Mouse (Mus musculus) stomach, postnatal 0 days (tissue): ENCODE measurements around the gene Gm21969. TPM values are rescaled to one million over a fixed set of nuclear protein-coding genes. Genes with fewer than 3 reads are reported as not detected.

Experiments
- ATAC-seq: fragments of 200-750 bp; cut with Nextera tagmentation; 2 replicates; pipeline ENCODE4 v1.8.0; 2017; ENCODE audit not compliant: low FRiP score, low TSS enrichment
- DNase-seq: peaks from one replicate; pipeline ENCODE4 v3.0.0-alpha.2; 2016; ENCODE audit warnings: low spot score
- H3K27ac ChIP-seq: fragments of 300-500 bp; sonication (generic); replicated peaks from 2 replicates; pipeline ENCODE4 v1.5.1; 2014; ENCODE audit warnings: mild to moderate bottlenecking, control low read depth
- H3K27me3 ChIP-seq: fragments of 300-500 bp; sonication (generic); 2 replicates; pipeline ENCODE4 v1.6.1; 2014; ENCODE audit warnings: low read length; ENCODE audit not compliant: control insufficient read depth, insufficient read depth
- H3K36me3 ChIP-seq: fragments of 300-500 bp; sonication (generic); 2 replicates; pipeline ENCODE4 v1.6.1; 2014; ENCODE audit warnings: low read length, mixed read lengths; ENCODE audit not compliant: control insufficient read depth, insufficient read depth
- H3K4me1 ChIP-seq: fragments of 300-500 bp; sonication (generic); replicated peaks from 2 replicates; pipeline ENCODE4 v1.6.1; 2014; ENCODE audit warnings: antibody characterized with exemption; ENCODE audit not compliant: control insufficient read depth, insufficient read depth
- H3K4me2 ChIP-seq: fragments of 300-500 bp; sonication (generic); replicated peaks from 2 replicates; pipeline ENCODE4 v1.6.1; 2014; ENCODE audit warnings: low read depth, mild to moderate bottlenecking, control low read depth, moderate library complexity
- H3K4me3 ChIP-seq: fragments of 300-500 bp; sonication (generic); 2 replicates; pipeline ENCODE4 v1.5.1; 2014; ENCODE audit warnings: low read depth, low read length, control low read depth
- H3K9ac ChIP-seq: fragments of 300-500 bp; sonication (generic); 2 replicates; pipeline ENCODE4 v1.6.1; 2014; ENCODE audit warnings: mild to moderate bottlenecking, low read length, control low read depth, mixed read lengths
- H3K9me3 ChIP-seq: fragments of 300-500 bp; sonication (generic); 2 replicates; pipeline ENCODE4 v1.6.1; 2016; ENCODE audit warnings: low read length; ENCODE audit not compliant: control insufficient read depth
- CTCF ChIP-seq: IDR thresholded peaks from 2 replicates; pipeline ENCODE4 v1.5.1; 2016; ENCODE audit warnings: antibody characterized with exemption, low read depth, mild to moderate bottlenecking, moderate library complexity
- EP300 ChIP-seq: optimal IDR thresholded peaks from 2 replicates; pipeline ENCODE3; 2016; ENCODE audit warnings: antibody characterized with exemption
- WGBS: fragments of 180-500 bp; shearing (Covaris S2); extraction: QIAGEN DNeasy Blood & Tissue Kit; methylation state at CpG from one replicate; pipeline ENCODE4 v1.1.7; 2014; 5-methylcytosine and 5-hydroxymethylcytosine counted together
- polyA plus RNA-seq: library from polyadenylated mRNA; unstranded; fragments of >200 nt; fragmentation: Nextera tagmentation; extraction: Ambion mirVana; gene quantifications from 2 replicates; pipeline ENCODE4 v1.2.1, GENCODE M21; 2015

The Gm21969 gene
- polyA plus RNA-seq, 1 experiment from 2014 or later: not detected

DNA sequence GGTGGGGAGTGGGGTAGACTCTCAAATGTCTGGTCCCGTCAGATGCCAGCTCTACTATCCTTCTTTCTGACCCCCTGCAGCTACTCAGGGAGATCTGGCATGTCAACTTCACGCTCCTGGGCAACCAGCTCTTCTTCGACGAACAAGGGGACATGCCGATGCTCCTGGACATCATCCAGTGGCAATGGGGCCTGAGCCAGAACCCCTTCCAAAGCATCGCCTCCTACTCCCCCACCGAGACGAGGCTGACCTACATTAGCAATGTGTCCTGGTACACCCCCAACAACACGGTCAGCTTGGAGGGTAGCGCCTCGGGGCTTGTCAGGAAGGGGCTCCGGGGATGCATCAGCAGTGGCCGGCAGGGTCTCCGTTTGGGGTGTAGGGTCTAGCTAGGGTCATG is 58.9 kb downstream of the Gm21969 start:
- Histone ChIP-seq H3K36me3 (no peaks in the 10 kb centered on the region), H3K4me3 (no peak overlapping the region), H3K27ac (no peak overlapping the region), H3K27me3 (no peaks in the 10 kb centered on the region), H3K9me3 (no peaks in the 10 kb centered on the region), H3K9ac (no peak overlapping the region), H3K4me2 (no peak overlapping the region), H3K4me1 (no peaks in the 10 kb centered on the region)
- no peak for TF ChIP-seq EP300
- no peak for TF ChIP-seq CTCF
- ATAC-seq (no peak), DNase-seq (no peak)
- WGBS: 88% methylated on average over 14 of the region's 14 CpGs

GRCm38 (mm10) chr4:139667632-139668031 is 64.6 kb downstream of the Gm21969 start:
- 57% methylated on average over 6 of the region's 6 CpGs for WGBS
- H3K4me3 ChIP-seq: no peak overlapping the region
- no peaks in the 10 kb centered on the region for H3K27me3 ChIP-seq
- H3K36me3 ChIP-seq: no peaks in the 10 kb centered on the region
- no peaks in the 10 kb centered on the region for H3K9me3 ChIP-seq
- no peak overlapping the region for H3K9ac ChIP-seq
- ATAC-seq: no peak
- no peak for DNase-seq
- no peak overlapping the region for H3K4me2 ChIP-seq
- H3K27ac ChIP-seq: no peak overlapping the region
- TF ChIP-seq CTCF (no peak), EP300 (no peak)
- H3K4me1 ChIP-seq: no peaks in the 10 kb centered on the region

- no peaks in the 10 kb centered on the region for H3K4me1 ChIP-seq
- H3K36me3 ChIP-seq: no peaks in the 10 kb centered on the region
- ATAC-seq: peak; percentile 55; the same call in 1 of the 2 replicates
- 20% methylated on average over 6 of the region's 6 CpGs for WGBS
- H3K27ac ChIP-seq: no peak overlapping the region
- H3K9ac ChIP-seq: no peak overlapping the region
- no peaks in the 10 kb centered on the region for H3K27me3 ChIP-seq
- H3K9me3 ChIP-seq: no peaks in the 10 kb centered on the region
- H3K4me3 ChIP-seq: no peak overlapping the region
- no peak overlapping the region for H3K4me2 ChIP-seq
- TF ChIP-seq EP300: no peak
- peak; percentile 96 for TF ChIP-seq CTCF
- DNase-seq: peak; percentile 69
These were observed 66.9 kb downstream of the Gm21969 start for GRCm38 (mm10) chr4:139669847-139670246.

DNA sequence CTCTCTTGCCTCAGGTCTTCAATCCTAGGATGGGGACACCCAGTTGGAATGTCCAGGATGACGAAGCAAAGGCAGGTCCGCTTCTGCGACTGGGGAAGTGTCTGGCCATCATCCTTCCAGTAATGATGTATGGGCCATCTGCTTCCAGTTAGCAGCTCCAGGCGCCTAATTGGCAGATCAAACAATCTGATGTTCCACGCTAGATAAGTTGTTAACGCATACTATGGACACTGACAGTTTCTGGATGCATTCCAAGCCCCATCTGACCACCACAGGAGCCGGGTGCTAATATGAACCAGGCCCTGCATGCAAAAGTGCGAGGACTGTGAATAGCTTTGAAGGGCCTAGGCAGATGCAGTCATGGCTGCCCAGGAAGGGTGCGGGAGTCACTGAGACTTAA is 72.7 kb downstream of the Gm21969 start:
- WGBS: 58% methylated on average over 9 of the region's 9 CpGs
- ATAC-seq: no peak

DNA sequence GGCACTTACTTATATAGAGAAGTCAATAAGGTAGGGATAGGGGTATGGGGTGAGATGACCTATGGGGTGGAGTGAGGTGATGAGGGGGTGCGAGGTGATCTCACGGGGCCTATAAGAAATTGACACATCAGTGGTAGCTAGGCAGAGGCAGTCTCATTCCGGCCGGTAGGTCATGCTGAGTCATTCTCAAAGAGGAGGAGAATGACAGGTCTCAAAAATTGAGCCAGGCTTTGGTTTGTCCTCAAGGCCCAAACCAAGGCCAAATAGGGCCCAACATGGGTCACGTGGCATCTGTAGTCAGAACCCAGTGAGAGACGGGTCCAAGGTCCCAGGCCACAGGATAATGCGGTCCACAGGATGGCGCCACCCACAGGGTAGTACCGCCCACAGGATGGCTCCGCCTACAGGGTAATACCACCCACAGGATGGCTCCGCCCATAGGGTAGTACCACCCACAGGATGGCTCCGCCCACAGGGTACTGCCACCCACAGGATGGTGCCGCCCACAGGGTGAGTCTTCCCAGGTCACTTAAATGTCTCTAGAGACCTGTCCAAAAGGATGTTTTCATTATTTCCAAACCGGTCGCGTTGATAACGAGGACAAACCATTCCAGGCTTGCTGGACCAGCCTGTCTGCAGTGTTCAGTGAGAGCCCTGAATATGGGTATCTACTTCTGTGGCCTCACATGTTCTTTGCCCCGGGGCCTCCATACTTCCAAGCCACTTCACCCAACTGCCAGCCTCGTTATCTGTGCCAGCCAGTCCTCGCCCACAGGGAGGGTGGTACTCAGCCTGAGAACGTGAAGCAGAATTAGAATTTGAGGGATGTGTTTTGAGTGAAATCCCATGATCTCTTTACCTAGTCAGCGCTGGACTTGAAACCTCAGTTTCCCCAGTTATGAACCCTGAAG is 81.0 kb downstream of the Gm21969 start:
- WGBS: 77% methylated on average over 22 of the region's 22 CpGs
- H3K36me3 ChIP-seq: no peaks in the 10 kb centered on the region
- H3K27me3 ChIP-seq: no peaks in the 10 kb centered on the region
- DNase-seq: peak; percentile 27
- H3K4me3 ChIP-seq: no peak overlapping the region
- TF ChIP-seq CTCF: no peak
- no peak for TF ChIP-seq EP300
- H3K9ac ChIP-seq: no peak overlapping the region
- H3K4me2 ChIP-seq: no peak overlapping the region
- H3K27ac ChIP-seq: no peak overlapping the region
- no peaks in the 10 kb centered on the region; the same call in 1 of the 2 replicates for H3K9me3 ChIP-seq
- no peaks in the 10 kb centered on the region for H3K4me1 ChIP-seq
- ATAC-seq: peak; percentile 16; the same call in 1 of the 2 replicates

More for the DNA sequence above, 72.7 kb downstream of the Gm21969 start:
- Histone ChIP-seq H3K36me3 (no peaks in the 10 kb centered on the region), H3K4me2 (no peak overlapping the region), H3K27ac (no peak overlapping the region), H3K27me3 (no peaks in the 10 kb centered on the region), H3K4me1 (no peaks in the 10 kb centered on the region), H3K4me3 (no peak overlapping the region), H3K9me3 (no peaks in the 10 kb centered on the region; the same call in 1 of the 2 replicates), H3K9ac (no peak overlapping the region)
- no peak for TF ChIP-seq EP300
- TF ChIP-seq CTCF: no peak
- DNase-seq: no peak

DNA sequence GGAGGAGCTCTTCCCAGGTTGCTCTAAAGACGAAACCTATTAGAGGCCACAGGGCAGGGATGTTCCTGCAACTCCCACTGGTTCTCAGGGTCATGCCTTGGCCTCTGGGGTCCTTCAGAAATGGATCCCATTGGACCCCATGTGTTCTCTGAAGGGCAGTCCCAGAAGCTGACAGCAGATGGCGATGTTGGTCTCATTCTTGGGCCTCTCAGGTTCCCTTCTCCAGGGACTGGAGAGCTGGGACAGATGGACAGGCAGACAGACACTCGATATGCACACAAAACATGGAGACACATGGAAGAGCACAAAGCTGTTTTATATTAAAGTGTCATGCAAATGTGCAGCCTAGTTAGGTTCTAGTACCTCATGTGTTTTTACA is 81.6 kb downstream of the Gm21969 start:
- 18% methylated on average over 3 of the region's 3 CpGs for WGBS
- no peak overlapping the region for H3K9ac ChIP-seq
- no peak overlapping the region for H3K4me3 ChIP-seq
- no peaks in the 10 kb centered on the region for H3K36me3 ChIP-seq
- no peaks in the 10 kb centered on the region for H3K27me3 ChIP-seq
- H3K4me2 ChIP-seq: no peak overlapping the region
- TF ChIP-seq EP300 (no peak), CTCF (peak; percentile 87)
- no peak overlapping the region for H3K27ac ChIP-seq
- ATAC-seq (no peak), DNase-seq (peak; percentile 71)
- H3K9me3 ChIP-seq: no peaks in the 10 kb centered on the region
- H3K4me1 ChIP-seq: no peaks in the 10 kb centered on the region
